Mouse (Mus musculus) cortical plate, adult 2 months (tissue): Measurements from ENCODE around the gene Kars.

Experiments used
- CTCF ChIP-seq: fragments of 200-500 bp; IDR thresholded peaks from 2 replicates; pipeline ENCODE4 v1.5.1; 2011; ENCODE audit warnings: mild to moderate bottlenecking, control low read depth, low read length; ENCODE audit not compliant: insufficient read depth; ENCODE audit errors: extremely low read depth
- POLR2A ChIP-seq: fragments of 200-500 bp; IDR thresholded peaks from 2 replicates; pipeline ENCODE4 v1.6.1; 2011; ENCODE audit warnings: mild to moderate bottlenecking, low read length, control low read depth; ENCODE audit not compliant: insufficient read depth; ENCODE audit errors: extremely low read depth

DNA sequence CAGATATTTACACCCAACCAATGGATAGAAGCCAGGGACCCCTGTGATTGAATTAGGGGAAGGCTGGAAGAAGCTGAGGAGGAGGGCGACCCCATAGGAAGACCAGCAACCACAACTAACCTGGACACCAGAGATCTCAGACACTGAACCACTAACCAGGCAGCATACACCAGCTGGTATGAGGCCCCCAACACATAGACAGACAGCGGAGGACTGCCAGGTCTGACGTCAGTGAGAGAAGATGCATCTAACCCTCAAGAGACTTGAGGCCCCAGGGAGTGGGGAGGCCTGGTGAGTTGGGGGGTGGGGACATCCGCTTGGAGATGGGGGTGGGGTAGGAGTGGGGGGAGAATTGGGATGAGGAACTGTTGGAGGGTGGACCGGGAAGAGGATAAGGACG lies 19.5 kb upstream of the Kars start:
- TF ChIP-seq CTCF = no peak
- no peak for TF ChIP-seq POLR2A
